Mouse (Mus musculus) brain, adult 2 months (tissue): ENCODE results near the gene Prkar2a.
"Not testable (repeated sequence)": the region's sequence is repeated elsewhere in the genome, so short reads cannot be mapped to it uniquely, and the experiment has no call there.

Experiments used
- DNase-seq: peaks from one replicate; pipeline ENCODE4 v3.0.0; 2011; ENCODE audit warnings: low read depth, low spot score

Gene Prkar2a

GRCm38 (mm10) chr9:108689106-108689505 is at the start of gene Prkar2a:
Prkar2a (plus strand) TSS chr9:108689314.
- peak; percentile 28 for DNase-seq

GRCm38 (mm10) chr9:108639825-108640224 is 49.3 kb upstream of the Prkar2a start:
- DNase-seq, result no peak

DNA sequence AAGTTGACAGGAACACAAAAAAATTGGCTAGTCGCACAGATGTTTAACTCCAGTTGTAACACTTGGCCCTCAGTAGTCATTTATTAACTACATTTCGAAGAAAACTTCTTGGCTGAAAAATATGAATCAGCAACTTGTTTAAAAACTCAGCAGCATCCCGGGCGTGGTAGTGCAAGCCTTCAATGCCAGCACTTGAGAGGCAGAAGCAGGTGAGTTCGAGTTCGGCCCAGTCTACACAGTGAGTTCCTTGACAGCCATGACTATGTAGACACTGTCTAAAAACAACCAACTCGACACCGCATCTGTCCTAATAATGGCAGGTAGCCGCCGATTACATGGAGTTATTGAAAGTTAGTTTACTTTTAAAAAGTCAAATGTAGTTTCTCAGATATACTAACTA is 40.9 kb upstream of the Prkar2a start:
- DNase-seq, result no peak

DNA sequence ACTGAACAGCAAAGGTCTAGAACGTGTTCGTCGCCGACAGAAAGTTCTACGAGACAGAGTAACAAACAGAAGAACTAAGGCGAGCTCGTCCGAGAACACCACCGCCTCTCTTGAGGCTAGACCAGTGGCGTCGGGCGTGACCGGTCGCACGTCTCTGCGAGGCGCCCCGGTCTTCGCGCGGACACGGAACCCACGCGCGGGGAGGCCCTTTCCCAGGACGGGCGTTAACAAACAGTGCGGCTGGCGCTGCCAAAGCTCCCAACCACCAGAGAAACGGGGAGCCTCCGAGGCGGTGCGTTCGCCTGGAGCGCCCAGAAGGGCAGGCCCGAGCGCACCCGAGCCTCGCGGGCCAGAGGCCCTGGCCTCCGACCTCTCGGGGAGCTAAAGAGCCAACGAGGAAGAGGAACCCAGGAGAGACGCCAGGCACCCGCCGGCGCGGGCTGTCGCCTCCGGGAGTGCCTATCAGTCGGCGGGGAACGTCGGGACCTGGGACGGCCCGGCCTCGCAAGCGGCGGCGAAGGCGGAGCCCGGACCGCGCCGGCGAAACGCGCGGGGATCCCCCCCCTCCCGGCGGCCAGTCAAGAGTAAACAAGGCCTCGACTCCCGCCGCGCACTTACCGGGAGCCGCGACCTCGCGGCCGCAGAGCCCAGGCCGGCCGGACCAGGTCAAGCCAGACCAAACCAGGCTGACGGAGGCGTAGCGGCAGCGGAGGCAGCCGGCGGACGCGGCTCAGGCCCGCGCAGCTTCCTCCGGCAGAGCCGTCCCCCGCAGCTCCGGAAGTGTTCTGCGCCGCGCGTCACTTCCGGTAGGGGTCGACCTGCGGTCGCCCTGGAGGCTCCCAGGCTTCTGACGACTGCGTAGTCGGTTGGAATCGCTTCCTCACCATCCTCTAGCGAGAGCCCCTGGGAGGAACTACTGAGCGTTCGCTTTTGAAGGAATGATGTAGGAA is 40.2 kb upstream of the Prkar2a start, which contains the start of gene Arih2:
Gene Arih2 (minus strand): TSS at position 776 of the 950 bp plus-strand sequence.
- peak; percentile 97 for DNase-seq

DNA sequence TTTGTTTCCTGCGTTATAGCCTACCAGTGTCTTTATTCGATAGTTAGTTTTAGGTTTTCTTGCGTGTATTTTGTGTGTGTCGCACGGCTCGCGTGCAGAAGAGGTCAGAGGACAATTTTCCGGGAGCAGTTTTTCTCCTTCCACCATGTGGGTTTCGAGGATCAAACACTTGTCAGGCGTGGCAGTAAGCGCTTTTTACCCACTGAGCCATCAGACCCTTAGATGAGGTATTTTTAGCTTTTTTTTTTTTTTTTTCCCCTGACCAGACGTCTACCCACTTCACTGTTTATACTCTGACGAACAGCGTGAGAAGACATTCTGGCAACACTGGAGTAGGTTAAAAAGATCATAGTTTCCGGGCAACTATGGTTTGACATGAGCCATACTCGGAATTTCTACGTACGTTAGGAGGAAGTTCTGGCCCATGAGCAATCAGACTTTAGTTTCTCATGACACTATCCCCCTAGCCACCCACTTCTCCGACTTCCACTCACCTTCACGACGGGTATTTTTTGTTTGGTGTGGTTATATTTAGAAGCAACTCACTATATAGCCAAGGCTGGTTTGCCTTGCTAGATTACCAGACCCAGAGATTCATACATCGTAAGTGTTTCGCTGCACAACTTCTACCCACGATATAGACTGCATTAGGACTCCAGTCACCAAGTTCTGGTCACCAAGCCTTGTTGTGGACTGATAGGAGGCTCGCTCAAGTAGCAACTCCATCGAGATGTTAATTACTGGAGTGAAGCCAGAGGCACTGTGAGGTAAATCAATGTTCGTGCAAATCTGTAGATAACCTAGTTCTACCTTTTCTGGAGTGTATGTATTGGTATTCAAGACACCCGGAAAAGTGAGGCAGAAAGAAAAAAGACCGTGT is 39.3 kb upstream of the Prkar2a start:
- no peak for DNase-seq

GRCm38 (mm10) chr9:108654566-108655464 is 34.3 kb upstream of the Prkar2a start:
- DNase-seq, result peak; percentile 30

GRCm38 (mm10) chr9:108655865-108656264 is 33.2 kb upstream of the Prkar2a start:
- DNase-seq, result not testable (repeated sequence)

DNA sequence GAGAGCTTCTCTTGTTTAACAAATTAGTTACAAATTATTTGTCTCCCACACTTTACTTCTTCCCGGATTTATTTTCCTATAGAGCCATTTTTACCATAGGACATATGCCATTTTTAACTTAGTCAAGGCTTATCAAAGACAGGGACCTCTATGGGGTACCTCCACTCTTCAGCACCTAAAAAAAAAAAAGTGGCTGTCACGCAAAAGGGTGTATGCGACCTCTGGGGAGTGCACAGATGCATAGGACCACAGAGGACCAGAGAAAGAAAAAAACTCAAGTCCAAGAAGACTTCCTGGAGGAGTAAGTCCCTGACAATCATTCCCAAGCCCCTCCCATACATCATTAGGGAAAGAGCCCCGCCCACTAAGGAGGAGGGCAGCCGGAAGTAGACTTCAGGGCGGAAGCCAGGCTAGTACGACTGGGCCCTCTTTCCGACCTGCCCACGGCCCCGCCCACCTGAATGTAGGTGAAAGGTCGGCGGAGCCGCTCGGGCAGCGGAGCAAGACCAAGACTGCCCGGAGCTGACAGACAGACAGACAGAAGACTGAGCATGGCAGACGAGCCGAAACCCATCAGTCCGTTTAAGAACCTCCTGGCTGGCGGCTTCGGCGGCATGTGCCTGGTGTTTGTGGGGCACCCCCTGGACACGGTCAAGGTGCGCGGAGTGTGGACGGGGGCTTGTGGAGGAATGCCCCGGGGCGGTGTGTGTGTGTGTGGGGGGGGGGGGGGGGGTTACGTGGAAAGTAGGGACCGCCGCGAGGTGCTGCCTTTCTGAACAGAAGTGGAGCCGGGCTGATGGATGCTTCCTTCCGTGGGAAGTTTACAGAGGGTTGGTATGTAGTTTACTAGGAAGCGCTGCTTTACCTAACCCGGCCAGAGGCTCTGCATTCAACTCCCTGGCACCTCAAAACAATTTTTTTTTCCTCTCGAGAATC is 27.2 kb upstream of the Prkar2a start, which contains the start of gene Slc25a20:
Gene Slc25a20 (plus strand): TSS at position 412 of the 936 bp plus-strand sequence.
- DNase-seq, result peak; percentile 92

- DNase-seq, result no peak
Observed at GRCm38 (mm10) chr9:108662660-108663059, 26.5 kb upstream of the Prkar2a start.

DNA sequence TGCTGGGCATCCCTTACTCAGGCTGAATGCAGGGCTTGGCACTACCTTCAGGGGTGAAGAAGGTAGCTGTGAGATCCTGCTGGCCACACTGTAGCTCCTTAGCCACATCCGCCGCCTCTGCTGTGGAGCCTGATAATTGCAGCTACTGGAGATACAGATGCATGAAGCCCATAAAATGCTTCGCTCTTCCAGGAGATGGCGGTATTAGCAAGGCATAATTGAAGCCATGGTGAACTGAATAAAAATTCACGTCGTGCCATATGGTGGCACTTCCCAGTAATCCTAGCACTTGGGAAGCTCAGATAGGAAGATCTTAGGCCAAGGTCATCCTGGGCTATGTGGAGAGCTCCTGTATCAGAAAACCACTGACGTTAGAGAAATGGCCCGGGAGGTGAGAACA is 19.2 kb upstream of the Prkar2a start:
- peak; percentile 62 for DNase-seq

- no peak for DNase-seq
Observed at GRCm38 (mm10) chr9:108673151-108673550, 16.0 kb upstream of the Prkar2a start.

- no peak for DNase-seq
Observed at GRCm38 (mm10) chr9:108680026-108680425, 9.1 kb upstream of the Prkar2a start.

- DNase-seq, result peak; percentile 24
Observed at GRCm38 (mm10) chr9:108686475-108686887, 2.6 kb upstream of the Prkar2a start.

- DNase-seq, result no peak
Observed at GRCm38 (mm10) chr9:108687181-108687580, 1.9 kb upstream of the Prkar2a start.

- no peak for DNase-seq
Observed at GRCm38 (mm10) chr9:108687686-108688085, 1.4 kb upstream of the Prkar2a start.

- DNase-seq, result no peak
Observed at GRCm38 (mm10) chr9:108688451-108688850, 663 bp upstream of the Prkar2a start.

GRCm38 (mm10) chr9:108689993-108690392 is 879 bp downstream of the Prkar2a start:
- DNase-seq, result no peak

GRCm38 (mm10) chr9:108690914-108691313 is 1.8 kb downstream of the Prkar2a start:
- DNase-seq, result no peak

DNA sequence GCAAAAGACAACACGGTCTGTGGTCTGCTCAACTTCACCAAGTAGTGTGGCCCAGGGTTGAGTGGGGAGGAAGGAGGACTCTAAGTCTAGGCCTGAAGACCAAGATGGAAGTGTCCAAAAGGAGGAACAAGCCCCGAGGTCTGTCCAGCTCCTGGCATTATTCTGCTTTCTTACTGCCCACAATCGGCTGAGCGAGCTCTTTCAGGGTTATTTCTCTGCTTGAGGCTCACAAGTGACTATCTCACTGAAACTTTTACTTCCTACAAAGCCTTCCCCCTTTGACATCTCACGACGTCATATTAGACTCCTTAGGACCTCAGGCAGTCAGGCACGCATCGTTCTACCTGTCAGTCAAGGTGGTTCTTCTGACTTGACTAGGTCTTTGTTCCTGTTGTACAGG is 2.3 kb downstream of the Prkar2a start:
- peak; percentile 34 for DNase-seq

DNA sequence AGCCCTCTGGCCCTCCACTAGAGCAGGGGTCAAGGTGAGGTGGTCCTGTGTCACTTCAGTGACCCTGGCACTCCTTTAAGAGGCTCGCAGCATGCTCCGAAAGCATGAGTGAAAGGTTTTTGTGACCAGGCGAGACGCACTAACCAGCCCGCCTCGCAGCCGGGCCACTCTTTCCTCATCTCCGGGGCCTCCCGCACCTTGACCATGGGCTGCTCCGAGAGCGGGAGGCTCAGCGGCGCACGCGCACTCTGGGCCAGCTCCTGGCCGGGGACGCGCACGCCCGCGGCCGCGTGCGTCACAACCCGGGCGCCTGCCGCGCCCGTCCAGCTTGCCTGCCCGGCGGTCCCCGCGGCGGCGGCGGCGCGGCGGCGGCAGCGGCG is 2.7 kb downstream of the Prkar2a start:
- DNase-seq, result peak; percentile 95
